Mouse (Mus musculus) urinary bladder, postnatal 25 days (tissue): Measurements from ENCODE around the gene Setd3.
A peak's percentile ranks its signal among the peaks of the same experiment; 100 is the strongest.

ENCODE experiments used
- DNase-seq: peaks from one replicate; pipeline ENCODE4 v3.0.0; 2022; ENCODE audit warnings: low spot score

Gene Setd3

GRCm38 (mm10) chr12:108179246-108179320 is at the start of gene Setd3:
Setd3 (minus strand) TSS chr12:108179314.
- no peak for DNase-seq

- no peak for DNase-seq
These were observed 48.4 kb upstream of the Setd3 start for GRCm38 (mm10) chr12:108227527-108227926.

GRCm38 (mm10) chr12:108226941-108227340 is 47.8 kb upstream of the Setd3 start:
- no peak for DNase-seq

GRCm38 (mm10) chr12:108226216-108226615 is 47.1 kb upstream of the Setd3 start:
- DNase-seq = no peak

- no peak for DNase-seq
These were observed 46.7 kb upstream of the Setd3 start for GRCm38 (mm10) chr12:108225781-108226180.

GRCm38 (mm10) chr12:108223357-108223756 is 44.2 kb upstream of the Setd3 start:
- no peak for DNase-seq

GRCm38 (mm10) chr12:108221712-108222111 is 42.6 kb upstream of the Setd3 start:
- DNase-seq = no peak

GRCm38 (mm10) chr12:108221206-108221605 is 42.1 kb upstream of the Setd3 start:
- DNase-seq = no peak

GRCm38 (mm10) chr12:108220621-108221020 is 41.5 kb upstream of the Setd3 start:
- no peak for DNase-seq

GRCm38 (mm10) chr12:108219825-108220616 is 40.9 kb upstream of the Setd3 start:
- DNase-seq = no peak

- no peak for DNase-seq
These were observed 40.0 kb upstream of the Setd3 start for GRCm38 (mm10) chr12:108219163-108219562.

GRCm38 (mm10) chr12:108217572-108217971 is 38.5 kb upstream of the Setd3 start:
- DNase-seq = peak; percentile 56

GRCm38 (mm10) chr12:108216611-108217370 is 37.7 kb upstream of the Setd3 start:
- no peak for DNase-seq

- no peak for DNase-seq
These were observed 36.0 kb upstream of the Setd3 start for GRCm38 (mm10) chr12:108215090-108215489.

GRCm38 (mm10) chr12:108213090-108214041 is 34.3 kb upstream of the Setd3 start:
- no peak for DNase-seq

- DNase-seq = no peak
These were observed 33.4 kb upstream of the Setd3 start for GRCm38 (mm10) chr12:108212476-108212875.

- no peak for DNase-seq
These were observed 33.0 kb upstream of the Setd3 start for GRCm38 (mm10) chr12:108212071-108212470.

- DNase-seq = no peak
These were observed 31.5 kb upstream of the Setd3 start for GRCm38 (mm10) chr12:108210623-108211022.

- peak; percentile 71 for DNase-seq
These were observed 29.8 kb upstream of the Setd3 start for GRCm38 (mm10) chr12:108208726-108209438.

GRCm38 (mm10) chr12:108208216-108208615 is 29.1 kb upstream of the Setd3 start:
- DNase-seq = no peak

- DNase-seq = peak; percentile 88
These were observed 27.5 kb upstream of the Setd3 start for GRCm38 (mm10) chr12:108206641-108207040.

- no peak for DNase-seq
These were observed 25.9 kb upstream of the Setd3 start for GRCm38 (mm10) chr12:108204978-108205377.
